Mouse (Mus musculus) spleen, adult 2 months (tissue): Measurements from ENCODE around the gene Fstl1.

Experiments used
- CTCF ChIP-seq: fragments of 200-500 bp; IDR thresholded peaks from 2 replicates; pipeline ENCODE4 v1.5.1; 2011; ENCODE audit warnings: mild to moderate bottlenecking, inconsistent platforms; ENCODE audit not compliant: insufficient read depth, insufficient read length, insufficient replicate concordance; ENCODE audit errors: extremely low read depth
- POLR2A ChIP-seq: fragments of 200-500 bp; IDR thresholded peaks from 2 replicates; pipeline ENCODE4 v1.6.1; 2011; ENCODE audit warnings: low read depth, low read length, inconsistent platforms

GRCm38 (mm10) chr16:37777796-37778475 lies 1.3 kb downstream of the Fstl1 start:
- TF ChIP-seq POLR2A (no peak), CTCF (no peak)
